Mouse (Mus musculus) heart, embryonic 10.5 days (tissue): Measurements from ENCODE around the gene Ccrl2. TPM values are rescaled to one million over a fixed set of nuclear protein-coding genes. Genes with fewer than 3 reads are reported as not detected.

ENCODE experiments used
- DNase-seq: peaks from one replicate; pipeline ENCODE4 v3.0.0-alpha.2; 2017; ENCODE audit warnings: low spot score
- H3K27ac ChIP-seq: fragments of 300-500 bp; sonication (generic); 2 replicates; pipeline ENCODE4 v1.5.1; 2016; ENCODE audit warnings: mild to moderate bottlenecking
- H3K27me3 ChIP-seq: fragments of 300-500 bp; sonication (generic); 2 replicates; pipeline ENCODE4 v1.6.1; 2016; ENCODE audit warnings: mild to moderate bottlenecking; ENCODE audit not compliant: poor library complexity, insufficient read depth, severe bottlenecking
- H3K36me3 ChIP-seq: fragments of 300-500 bp; sonication (generic); 2 replicates; pipeline ENCODE4 v1.6.1; 2016; ENCODE audit warnings: mild to moderate bottlenecking, moderate library complexity
- H3K4me1 ChIP-seq: fragments of 300-500 bp; sonication (generic); 2 replicates; pipeline ENCODE4 v1.6.1; 2016; ENCODE audit warnings: mild to moderate bottlenecking
- H3K4me3 ChIP-seq: fragments of 300-500 bp; sonication (generic); 2 replicates; pipeline ENCODE4 v1.5.1; 2016; ENCODE audit warnings: mild to moderate bottlenecking, moderate library complexity
- H3K9me3 ChIP-seq: fragments of 300-500 bp; sonication (generic); 2 replicates; pipeline ENCODE4 v1.6.1; 2016; ENCODE audit warnings: mild to moderate bottlenecking, moderate library complexity
- WGBS: fragments of 180-500 bp; shearing (Covaris S2); methylation state at CpG from one replicate; pipeline ENCODE4 v1.1.7; 2016; 5-methylcytosine and 5-hydroxymethylcytosine counted together
- polyA plus RNA-seq: library from polyadenylated mRNA; unstranded; fragments of >200 nt; fragmentation: Nextera tagmentation; extraction: Ambion mirVana; gene quantifications from 2 replicates; pipeline ENCODE4 v1.2.1, GENCODE M21; 2016

The Ccrl2 gene
- polyA plus RNA-seq, 1 experiment from 2014 or later: 2.6 TPM

DNA sequence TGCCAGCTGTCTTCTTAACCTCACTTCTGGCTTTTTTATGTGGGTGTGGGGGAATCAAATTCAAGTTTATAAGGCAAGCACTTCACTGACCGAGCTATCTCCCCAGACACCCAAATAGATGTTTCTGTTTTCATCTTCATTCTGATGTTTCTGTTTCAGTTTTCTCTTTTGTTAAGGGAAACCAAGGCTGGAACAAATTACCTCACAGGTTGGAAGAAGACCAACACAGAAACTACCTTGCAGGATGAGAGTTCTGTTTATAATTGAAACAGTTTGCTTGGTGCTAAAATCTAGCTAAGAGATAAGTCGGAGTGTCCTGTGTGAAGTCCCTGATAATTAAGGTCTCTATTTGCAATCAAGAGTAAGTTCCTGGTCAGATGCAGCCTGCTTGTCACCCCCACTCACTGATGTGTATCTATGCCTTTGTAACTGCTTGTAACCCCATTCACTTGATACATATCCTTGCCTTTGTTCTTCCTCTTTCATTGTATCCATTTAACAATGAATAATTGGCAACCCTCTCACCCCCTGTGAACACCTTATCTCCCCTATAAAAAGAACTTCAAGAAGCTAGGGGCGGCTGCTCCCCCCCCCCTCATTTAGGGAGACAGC, 29.8 kb upstream of the Ccrl2 start:
- H3K4me1 ChIP-seq: peaks cover 34% of the 10 kb centered on the region
- no peak overlapping the region for H3K27ac ChIP-seq
- WGBS: 15% methylated on average over 3 of the region's 3 CpGs
- H3K36me3 ChIP-seq: no peaks in the 10 kb centered on the region
- H3K4me3 ChIP-seq: no peak overlapping the region
- H3K27me3 ChIP-seq: peaks cover 22% of the 10 kb centered on the region
- no peak for DNase-seq
- H3K9me3 ChIP-seq: no peaks in the 10 kb centered on the region

DNA sequence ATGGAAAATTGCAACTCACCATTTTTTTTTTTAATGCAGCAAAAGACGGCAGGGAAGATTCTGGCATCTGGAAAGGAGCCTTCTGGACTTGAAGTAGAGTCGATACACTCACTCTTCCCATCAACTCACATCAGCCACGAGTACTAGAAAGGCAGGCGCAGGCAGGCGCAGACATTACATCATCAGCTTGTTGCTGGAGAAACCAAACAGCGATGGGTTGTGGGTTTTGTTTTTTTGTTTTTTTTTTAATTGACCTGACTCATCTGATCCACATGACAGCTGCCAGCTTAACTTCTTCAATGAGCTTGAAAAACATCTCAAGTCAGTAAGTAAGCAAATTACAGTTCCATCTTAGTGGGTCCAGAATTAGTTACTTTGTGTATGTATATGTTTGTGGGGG, 28.8 kb upstream of the Ccrl2 start:
- H3K27me3 ChIP-seq: peaks cover 13% of the 10 kb centered on the region
- DNase-seq: no peak
- peaks cover 37% of the 10 kb centered on the region for H3K4me1 ChIP-seq
- 51% methylated on average over 6 of the region's 6 CpGs for WGBS
- H3K4me3 ChIP-seq: no peak overlapping the region
- H3K27ac ChIP-seq: no peak overlapping the region
- H3K36me3 ChIP-seq: no peaks in the 10 kb centered on the region
- H3K9me3 ChIP-seq: no peaks in the 10 kb centered on the region

DNA sequence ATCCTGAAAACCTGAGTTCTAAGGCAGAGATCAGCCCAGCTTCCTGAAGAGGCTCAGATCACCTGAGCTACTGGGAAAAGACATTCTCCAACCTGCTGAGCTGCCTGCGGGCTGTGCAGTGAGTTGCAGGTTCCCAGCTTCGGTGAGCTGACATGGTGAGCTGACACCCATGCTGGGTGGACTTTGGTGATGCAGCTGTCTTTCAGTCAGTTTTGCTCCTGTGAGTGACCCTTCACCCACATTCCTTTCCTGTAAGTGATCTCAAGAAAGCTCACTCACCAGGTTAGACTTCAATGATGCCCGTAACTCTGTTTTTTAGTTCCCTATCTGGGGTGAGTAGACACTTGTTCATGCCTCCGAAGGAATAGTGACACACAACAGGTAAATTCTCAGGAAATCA, 28.0 kb upstream of the Ccrl2 start:
- Histone ChIP-seq H3K4me3 (no peak overlapping the region), H3K9me3 (no peaks in the 10 kb centered on the region), H3K36me3 (no peaks in the 10 kb centered on the region), H3K27ac (no peak overlapping the region), H3K27me3 (peaks cover 11% of the 10 kb centered on the region; the same call in 1 of the 2 replicates), H3K4me1 (peaks cover 37% of the 10 kb centered on the region)
- DNase-seq: no peak
- WGBS: 37% methylated on average over 4 of the region's 4 CpGs

DNA sequence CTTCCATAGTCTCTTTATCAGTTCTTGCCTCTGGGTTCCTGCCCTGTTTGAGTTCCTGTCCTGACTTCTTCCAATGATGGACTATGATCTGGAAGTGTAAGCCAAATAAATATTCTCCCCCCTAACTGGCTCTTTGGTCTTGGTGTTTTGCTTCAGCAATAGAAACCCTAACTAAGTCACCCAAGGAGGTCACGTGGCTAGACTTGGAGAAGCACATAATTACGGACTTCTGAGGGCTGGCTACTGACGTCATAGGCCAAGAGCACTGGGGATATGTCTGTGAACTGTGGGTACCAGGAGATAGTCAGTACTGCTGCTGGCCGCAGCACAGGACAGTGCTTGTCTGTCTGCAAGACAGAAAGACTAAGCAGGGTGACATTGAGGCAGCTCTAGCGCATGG, 24.4 kb upstream of the Ccrl2 start:
- H3K9me3 ChIP-seq: no peaks in the 10 kb centered on the region
- 0 out of 2 replicates have a peak, but pooled peaks cover 4% of the 10 kb centered on the region for H3K27me3 ChIP-seq
- H3K36me3 ChIP-seq: no peaks in the 10 kb centered on the region
- peaks cover 9% of the 10 kb centered on the region for H3K4me1 ChIP-seq
- 82% methylated on average over 5 of the region's 5 CpGs for WGBS
- H3K4me3 ChIP-seq: no peak overlapping the region
- peak overlapping the region; percentile 39; the same call in 1 of the 2 replicates for H3K27ac ChIP-seq
- no peak for DNase-seq

DNA sequence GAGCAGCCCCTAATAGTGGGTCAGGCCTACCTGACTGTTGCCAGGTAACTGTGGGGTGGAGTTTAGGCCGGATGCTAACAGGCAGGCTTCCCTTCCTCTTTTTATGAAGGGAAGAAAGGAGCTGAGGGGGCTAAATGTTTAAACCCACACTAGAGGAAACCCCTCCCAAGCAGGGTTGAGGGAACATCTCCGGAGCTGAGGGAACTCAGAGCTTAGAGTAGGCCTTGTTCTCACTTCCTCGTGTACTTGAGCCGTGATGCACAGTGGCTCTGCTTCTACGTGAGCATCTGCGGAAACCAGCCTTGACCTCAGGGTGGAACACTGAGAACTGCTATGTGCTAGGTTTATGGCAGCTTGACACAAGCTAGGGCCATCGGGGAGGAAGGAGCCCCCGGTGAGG, 23.5 kb upstream of the Ccrl2 start:
- Histone ChIP-seq H3K4me3 (no peak overlapping the region), H3K27ac (no peak overlapping the region), H3K27me3 (0 out of 2 replicates have a peak, but pooled peaks cover 4% of the 10 kb centered on the region), H3K36me3 (no peaks in the 10 kb centered on the region), H3K4me1 (peaks cover 9% of the 10 kb centered on the region), H3K9me3 (no peaks in the 10 kb centered on the region)
- WGBS: 91% methylated on average over 8 of the region's 8 CpGs
- no peak for DNase-seq

DNA sequence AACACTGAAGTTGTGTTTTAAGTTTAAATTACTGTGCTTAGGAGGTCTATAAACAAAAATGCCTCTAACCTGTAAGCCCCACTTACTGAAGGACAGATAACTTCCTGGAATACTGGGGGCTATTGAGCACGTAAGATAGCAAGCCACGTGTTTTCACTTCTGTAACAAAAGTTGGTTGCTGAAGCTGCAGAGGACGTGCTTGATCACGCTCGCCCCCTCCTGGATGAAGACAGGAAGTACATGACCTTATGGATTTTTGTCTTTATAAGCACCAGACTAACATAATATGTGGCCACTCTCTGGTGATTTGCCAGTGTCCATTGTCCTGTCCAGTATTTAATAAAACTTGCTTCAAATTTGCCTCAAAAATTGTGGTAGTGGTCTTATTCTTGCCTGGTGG, 20.4 kb upstream of the Ccrl2 start:
- 61% methylated on average over 5 of the region's 5 CpGs for WGBS
- H3K27me3 ChIP-seq: no peaks in the 10 kb centered on the region
- no peak for DNase-seq
- H3K4me1 ChIP-seq: peaks cover 7% of the 10 kb centered on the region
- H3K4me3 ChIP-seq: no peak overlapping the region
- no peaks in the 10 kb centered on the region for H3K36me3 ChIP-seq
- 0 out of 2 replicates have a peak, but pooled peaks cover 3% of the 10 kb centered on the region for H3K9me3 ChIP-seq
- H3K27ac ChIP-seq: no peak overlapping the region

DNA sequence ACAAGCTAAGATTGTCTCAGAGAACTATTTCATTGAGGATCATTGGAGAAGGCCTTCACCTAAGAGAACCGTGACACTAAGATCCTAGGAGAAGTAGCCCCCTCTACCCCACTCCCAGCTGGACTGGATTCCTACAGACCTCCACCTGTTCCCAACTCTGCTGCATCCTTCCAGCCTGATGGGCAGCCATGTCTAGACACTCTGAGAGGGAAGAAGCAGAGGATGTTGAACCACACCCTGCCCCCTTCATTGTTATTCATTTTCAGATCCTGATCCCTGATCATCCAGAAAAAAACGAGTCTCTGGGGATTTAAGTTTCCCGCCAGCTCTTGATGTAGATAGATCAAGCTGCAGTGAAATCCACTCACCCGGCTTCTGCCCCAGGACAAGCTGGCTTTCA, 15.7 kb upstream of the Ccrl2 start:
- Histone ChIP-seq H3K27ac (no peak overlapping the region), H3K36me3 (no peaks in the 10 kb centered on the region), H3K4me1 (0 out of 2 replicates have a peak, but pooled peaks cover 8% of the 10 kb centered on the region), H3K9me3 (0 out of 2 replicates have a peak, but pooled peaks cover 3% of the 10 kb centered on the region), H3K27me3 (no peaks in the 10 kb centered on the region), H3K4me3 (no peak overlapping the region)
- 74% methylated on average over 4 of the region's 4 CpGs for WGBS
- DNase-seq: no peak

DNA sequence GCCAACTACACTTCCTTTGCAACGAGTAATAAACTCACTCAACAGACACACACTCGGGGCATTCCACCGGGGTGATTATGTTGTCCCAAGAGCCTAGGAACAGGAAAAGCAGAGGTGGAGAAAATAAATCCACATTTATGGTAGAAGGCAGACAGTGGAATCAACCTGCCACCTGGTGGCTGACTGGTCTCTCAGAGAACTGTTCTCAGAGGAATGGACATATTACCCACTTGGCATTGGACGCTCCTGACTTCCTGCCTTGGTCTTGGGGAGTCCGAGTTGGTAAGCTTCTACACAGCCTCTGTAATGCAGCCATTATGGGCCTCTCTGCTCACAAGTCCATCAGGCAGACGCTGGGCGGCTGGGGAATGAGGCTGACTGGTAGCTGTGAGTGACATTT, 14.9 kb upstream of the Ccrl2 start:
- no peak overlapping the region for H3K27ac ChIP-seq
- no peaks in the 10 kb centered on the region for H3K27me3 ChIP-seq
- H3K36me3 ChIP-seq: no peaks in the 10 kb centered on the region
- DNase-seq: no peak
- H3K9me3 ChIP-seq: 0 out of 2 replicates have a peak, but pooled peaks cover 3% of the 10 kb centered on the region
- H3K4me3 ChIP-seq: no peak overlapping the region
- 57% methylated on average over 7 of the region's 7 CpGs for whole genome bisulfite sequencing
- 0 out of 2 replicates have a peak, but pooled peaks cover 8% of the 10 kb centered on the region for H3K4me1 ChIP-seq

DNA sequence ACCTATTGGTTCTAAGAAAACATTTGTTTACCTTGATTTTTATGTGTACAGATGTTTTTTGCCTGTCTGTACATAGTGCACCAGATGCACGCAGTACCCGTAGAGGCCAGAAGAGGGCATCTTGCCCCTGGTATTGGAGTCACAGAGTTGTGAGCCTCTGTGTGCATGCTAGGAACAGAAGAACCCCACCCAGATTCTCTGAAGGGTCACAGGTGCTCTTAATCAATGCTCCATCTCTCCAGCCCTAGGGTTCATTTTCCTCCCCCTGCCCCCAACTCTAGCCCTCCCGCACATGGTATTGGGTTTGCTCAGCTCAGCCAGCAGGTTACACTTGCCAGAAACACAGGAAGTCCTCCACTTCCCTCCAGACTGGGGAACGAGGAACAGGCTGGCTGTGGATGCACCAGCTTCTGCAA, 13.2 kb upstream of the Ccrl2 start:
- DNase-seq: no peak
- no peak overlapping the region for H3K4me3 ChIP-seq
- H3K36me3 ChIP-seq: no peaks in the 10 kb centered on the region
- 0 out of 2 replicates have a peak, but pooled peaks cover 3% of the 10 kb centered on the region for H3K9me3 ChIP-seq
- 0 out of 2 replicates have a peak, but pooled peaks cover 8% of the 10 kb centered on the region for H3K4me1 ChIP-seq
- WGBS: 40% methylated on average over 4 of the region's 4 CpGs
- H3K27ac ChIP-seq: no peak overlapping the region
- H3K27me3 ChIP-seq: no peaks in the 10 kb centered on the region

DNA sequence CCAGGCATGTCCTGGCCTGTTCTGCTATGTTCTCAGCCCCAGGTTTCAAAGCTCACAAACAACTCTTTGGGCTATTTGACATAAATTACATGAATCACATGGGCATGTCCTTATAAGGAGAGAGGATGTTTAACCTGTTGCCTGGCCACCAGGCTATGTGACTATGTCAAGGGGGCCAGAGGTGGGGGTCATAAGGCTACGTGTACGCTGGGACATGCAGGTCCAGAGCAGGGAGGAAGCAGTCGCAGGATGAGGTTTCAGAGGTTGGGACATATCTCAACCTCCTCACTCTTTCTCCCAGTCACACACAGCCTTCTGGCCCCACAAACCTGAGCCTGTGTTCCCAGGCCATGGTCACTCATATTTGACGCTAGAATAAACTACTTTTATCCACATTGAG, 9.7 kb upstream of the Ccrl2 start:
- Histone ChIP-seq H3K4me1 (0 out of 2 replicates have a peak, but pooled peaks cover 13% of the 10 kb centered on the region), H3K36me3 (no peaks in the 10 kb centered on the region), H3K27me3 (no peaks in the 10 kb centered on the region), H3K4me3 (no peak overlapping the region), H3K27ac (no peak overlapping the region), H3K9me3 (no peaks in the 10 kb centered on the region)
- no peak for DNase-seq
- 82% methylated on average over 4 of the region's 4 CpGs for WGBS

DNA sequence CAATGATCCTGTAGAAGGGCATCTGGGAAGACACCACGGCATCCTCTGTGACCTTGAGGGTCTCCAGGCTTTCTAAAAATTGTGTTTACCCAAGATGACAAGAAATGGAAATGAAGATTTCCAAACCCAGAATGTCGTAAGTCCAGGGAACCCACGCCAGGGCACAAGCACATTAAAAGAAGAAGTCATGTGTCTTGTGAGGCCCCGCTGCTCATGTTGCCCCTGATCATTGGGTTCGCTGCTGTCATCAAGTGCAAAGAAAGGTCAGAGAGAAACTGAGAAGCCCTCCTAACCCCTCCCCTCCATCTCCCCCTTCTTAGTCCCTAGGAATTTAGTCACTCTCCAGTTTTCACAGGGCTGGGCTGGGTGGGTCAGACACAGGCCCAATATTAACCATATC, 5.5 kb upstream of the Ccrl2 start:
- no peak overlapping the region for H3K27ac ChIP-seq
- H3K36me3 ChIP-seq: no peaks in the 10 kb centered on the region
- WGBS: 73% methylated on average over 5 of the region's 5 CpGs

DNA sequence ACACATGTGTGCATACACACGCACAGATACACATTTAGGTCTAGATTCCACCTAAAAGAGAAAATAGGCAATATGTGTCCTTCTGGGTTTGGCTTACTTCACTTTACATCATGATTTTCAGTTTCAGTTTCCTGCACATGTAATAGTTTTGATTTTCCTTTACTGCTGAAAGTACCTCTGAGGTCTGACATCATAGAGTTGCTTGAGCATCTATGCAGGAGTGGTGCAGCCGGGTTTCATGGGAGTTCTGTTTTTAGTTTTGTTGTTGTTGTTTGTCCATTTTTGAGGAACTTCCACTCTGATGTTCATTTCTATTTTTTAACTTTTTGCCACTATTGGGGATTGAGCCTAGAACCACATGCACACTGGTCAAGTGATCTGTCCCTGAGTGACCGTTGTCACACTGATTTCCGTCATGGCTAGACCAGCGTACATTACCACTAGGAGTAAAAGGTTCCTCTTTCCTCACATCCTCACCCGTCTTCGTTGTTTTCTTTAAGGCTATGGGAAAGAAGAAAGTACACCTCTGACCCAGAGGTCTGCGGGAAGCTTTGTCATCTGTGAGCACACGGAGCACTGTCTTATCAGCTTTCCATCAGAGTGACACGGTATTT, 1.7 kb upstream of the Ccrl2 start:
- Histone ChIP-seq H3K27ac (no peak overlapping the region), H3K4me3 (no peak overlapping the region)
- WGBS: 65% methylated on average over 10 of the region's 10 CpGs

More for the DNA sequence above, 5.5 kb upstream of the Ccrl2 start:
- Histone ChIP-seq H3K4me3 (no peak overlapping the region), H3K9me3 (no peaks in the 10 kb centered on the region), H3K4me1 (peaks cover 14% of the 10 kb centered on the region), H3K27me3 (no peaks in the 10 kb centered on the region)
- DNase-seq: no peak

DNA sequence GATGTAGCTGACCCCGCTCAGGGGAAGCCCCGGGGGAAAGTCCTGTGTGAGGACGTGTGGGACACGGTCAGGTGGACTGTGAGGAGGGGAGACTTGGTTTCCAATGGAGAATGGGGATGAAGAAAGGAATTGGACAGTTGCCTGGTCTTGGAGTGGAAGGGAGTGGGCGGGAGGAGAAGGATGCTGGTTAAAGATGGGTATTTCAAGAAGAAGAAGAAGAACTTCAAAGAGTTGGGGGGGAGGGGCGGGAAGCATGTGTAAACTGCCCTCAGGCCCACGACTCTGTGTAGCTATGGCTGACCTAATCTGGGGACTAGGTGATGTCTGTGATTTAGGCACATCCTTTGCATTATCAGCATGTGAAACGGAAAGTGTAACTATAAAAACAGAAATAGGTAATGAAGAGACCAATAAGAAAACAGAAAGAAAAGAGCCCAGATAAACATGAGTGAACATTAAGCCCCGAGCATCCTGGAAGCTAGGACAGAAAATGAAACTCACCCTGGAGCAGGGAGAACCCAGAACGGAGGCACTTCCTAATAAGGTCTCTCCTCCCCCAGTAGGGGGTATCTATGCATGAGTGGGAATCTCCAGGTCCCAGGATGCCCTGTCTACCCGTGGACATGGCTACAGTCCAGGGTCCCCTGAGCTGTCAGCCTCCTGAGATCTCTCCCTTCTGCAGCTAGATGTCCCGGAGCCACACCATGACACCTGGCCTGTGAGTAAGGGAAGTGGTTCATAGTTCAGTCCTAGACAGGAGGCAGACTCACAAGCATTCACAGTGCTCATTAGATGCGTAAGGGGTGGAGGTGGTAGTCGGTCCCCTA, 438 bp upstream of the Ccrl2 start:
- Histone ChIP-seq H3K27me3 (no peaks in the 10 kb centered on the region), H3K27ac (peak overlapping the region; percentile 85), H3K4me3 (peak overlapping the region; percentile 60), H3K36me3 (no peaks in the 10 kb centered on the region), H3K4me1 (peaks cover 44% of the 10 kb centered on the region), H3K9me3 (no peaks in the 10 kb centered on the region)
- WGBS: 51% methylated on average over 14 of the region's 14 CpGs
- no peak for DNase-seq

More for the DNA sequence above, 1.7 kb upstream of the Ccrl2 start:
- no peaks in the 10 kb centered on the region for H3K9me3 ChIP-seq
- no peaks in the 10 kb centered on the region for H3K27me3 ChIP-seq
- DNase-seq: no peak
- peaks cover 45% of the 10 kb centered on the region for H3K4me1 ChIP-seq
- no peaks in the 10 kb centered on the region for H3K36me3 ChIP-seq
